Mouse (Mus musculus) erythroblast, embryonic 14.5 days (primary cell): ENCODE measurements around the gene Arhgap32.

ENCODE experiments used
- GATA1 ChIP-seq: IDR thresholded peaks from 2 replicates; pipeline ENCODE4 v1.6.1; 2012; ENCODE audit warnings: low read length, inconsistent platforms, mixed read lengths
- TAL1 ChIP-seq: IDR thresholded peaks from 3 replicates; pipeline ENCODE4 v1.6.1; 2012; ENCODE audit warnings: low read length, inconsistent platforms, mixed read lengths

- TF ChIP-seq TAL1 (no peak), GATA1 (no peak)
Observed at GRCm38 (mm10) chr9:32154727-32155371, 38.9 kb downstream of the Arhgap32 start.
